Mouse (Mus musculus): ENCODE results near the gene Acbd4.

GRCm38 (mm10) chr11:103141101-103141943, 39.8 kb downstream of the Acbd4 start:
- TF ChIP-seq CTCF (IDR thresholded peaks at IDR 0.05; ENCODE audit: control insufficient read depth, insufficient read depth, insufficient replicate concordance, low read depth, low read length) (no peak), POLR2A (IDR thresholded peaks at IDR 0.05; ENCODE audit: control insufficient read depth, low read depth, low read length) (no peak)
